Mouse (Mus musculus): ENCODE measurements around the gene 6330403K07Rik. TPM values are rescaled to one million over a fixed set of nuclear protein-coding genes. Genes with fewer than 3 reads are reported as not detected.

The 6330403K07Rik gene
- polyA plus RNA-seq, 1 experiment from 2014 or later: 82.8 TPM

GRCm38 (mm10) chr11:71028280-71028679 lies 5.0 kb downstream of the 6330403K07Rik start:
- Histone ChIP-seq H3K4me1 (ENCODE audit: control insufficient read depth, insufficient read depth, low read length) (no peaks in the 10 kb centered on the region; the same call in 1 of the 2 replicates), H3K27ac (replicated peaks; ENCODE audit: low read depth, low read length) (no peak overlapping the region), H3K4me3 (ENCODE audit: low read depth, low read length) (no peak overlapping the region), H3K36me3 (replicated peaks; ENCODE audit: control insufficient read depth, insufficient read depth, low read depth, low read length) (no peaks in the 10 kb centered on the region; the same call in 1 of the 2 replicates), H3K9ac (replicated peaks; ENCODE audit: low read length) (no peak overlapping the region), H3K9me3 (replicated peaks; ENCODE audit: control insufficient read depth, low read length) (no peaks in the 10 kb centered on the region), H3K4me2 (ENCODE audit: low read depth, low read length) (no peak overlapping the region), H3K27me3 (ENCODE audit: control insufficient read depth, insufficient read depth, low read length) (no peaks in the 10 kb centered on the region)
- DNase-seq (ENCODE audit: low spot score) (no peak), ATAC-seq (replicated peaks; ENCODE audit: insufficient number of reproducible peaks, low FRiP score, low TSS enrichment, low read depth) (no peak)
- whole genome bisulfite sequencing: 81% methylated on average over 3 of the region's 3 CpGs

GRCm38 (mm10) chr11:71019201-71020068 lies 13.9 kb downstream of the 6330403K07Rik start, which contains the start of the genes Mis12 and Derl2:
Mis12 (plus strand) TSS chr11:71019611.
Derl2 (minus strand) TSS chr11:71019841.
- WGBS: under 1% methylated on average over 68 of the region's 71 CpGs
- ATAC-seq (replicated peaks; ENCODE audit: insufficient number of reproducible peaks, low FRiP score, low TSS enrichment, low read depth) (peak; percentile 100), DNase-seq (ENCODE audit: low spot score) (peak; percentile 98)
- no peaks in the 10 kb centered on the region for H3K36me3 ChIP-seq (replicated peaks; ENCODE audit: control insufficient read depth, insufficient read depth, low read depth, low read length)
- H3K27me3 ChIP-seq (ENCODE audit: control insufficient read depth, insufficient read depth, low read length): no peaks in the 10 kb centered on the region
- peak within 1 kb of the TSS; percentile 87 for H3K4me3 ChIP-seq (ENCODE audit: low read depth, low read length)
- peak within 1 kb of the TSS; percentile 91 for H3K9ac ChIP-seq (replicated peaks; ENCODE audit: low read length)
- H3K4me1 ChIP-seq (ENCODE audit: control insufficient read depth, insufficient read depth, low read length): no peaks in the 10 kb centered on the region
- no peaks in the 10 kb centered on the region for H3K9me3 ChIP-seq (replicated peaks; ENCODE audit: control insufficient read depth, low read length)
- peak within 1 kb of the TSS; percentile 57 for H3K4me2 ChIP-seq (ENCODE audit: low read depth, low read length)
- H3K27ac ChIP-seq (replicated peaks; ENCODE audit: low read depth, low read length): peak within 1 kb of the TSS; percentile 80

- WGBS: 6% methylated on average over 28 of the region's 28 CpGs
Observed at GRCm38 (mm10) chr11:71018416-71019200, 14.7 kb downstream of the 6330403K07Rik start.

GRCm38 (mm10) chr11:71017051-71017450 lies 16.3 kb downstream of the 6330403K07Rik start:
- no peak for ATAC-seq (replicated peaks; ENCODE audit: insufficient number of reproducible peaks, low FRiP score, low TSS enrichment, low read depth)

More at GRCm38 (mm10) chr11:71018416-71019200, 14.7 kb downstream of the 6330403K07Rik start:
- no peaks in the 10 kb centered on the region for H3K27me3 ChIP-seq (ENCODE audit: control insufficient read depth, insufficient read depth, low read length)
- H3K9ac ChIP-seq (replicated peaks; ENCODE audit: low read length): peak overlapping the region; percentile 91
- no peaks in the 10 kb centered on the region for H3K4me1 ChIP-seq (ENCODE audit: control insufficient read depth, insufficient read depth, low read length)
- no peak; the same call in 1 of the 2 replicates for ATAC-seq (replicated peaks; ENCODE audit: insufficient number of reproducible peaks, low FRiP score, low TSS enrichment, low read depth)
- no peak overlapping the region; the same call in 1 of the 2 replicates for H3K27ac ChIP-seq (replicated peaks; ENCODE audit: low read depth, low read length)
- H3K4me3 ChIP-seq (ENCODE audit: low read depth, low read length): peak overlapping the region; percentile 87
- H3K36me3 ChIP-seq (replicated peaks; ENCODE audit: control insufficient read depth, insufficient read depth, low read depth, low read length): no peaks in the 10 kb centered on the region
- peak overlapping the region; percentile 34 for H3K4me2 ChIP-seq (ENCODE audit: low read depth, low read length)
- no peaks in the 10 kb centered on the region for H3K9me3 ChIP-seq (replicated peaks; ENCODE audit: control insufficient read depth, low read length)
- no peak for DNase-seq (ENCODE audit: low spot score)

GRCm38 (mm10) chr11:71012743-71013142 lies 20.6 kb downstream of the 6330403K07Rik start:
- 96% methylated on average over 7 of the region's 7 CpGs for WGBS
- no peaks in the 10 kb centered on the region for H3K9me3 ChIP-seq (replicated peaks; ENCODE audit: control insufficient read depth, low read length)
- H3K4me1 ChIP-seq (ENCODE audit: control insufficient read depth, insufficient read depth, low read length): no peaks in the 10 kb centered on the region
- no peak overlapping the region for H3K9ac ChIP-seq (replicated peaks; ENCODE audit: low read length)
- H3K4me3 ChIP-seq (ENCODE audit: low read depth, low read length): no peak overlapping the region
- peaks cover 3% of the 10 kb centered on the region for H3K36me3 ChIP-seq (replicated peaks; ENCODE audit: control insufficient read depth, insufficient read depth, low read depth, low read length)
- DNase-seq (ENCODE audit: low spot score): no peak
- H3K27me3 ChIP-seq (ENCODE audit: control insufficient read depth, insufficient read depth, low read length): no peaks in the 10 kb centered on the region
- no peak overlapping the region for H3K27ac ChIP-seq (replicated peaks; ENCODE audit: low read depth, low read length)
- H3K4me2 ChIP-seq (ENCODE audit: low read depth, low read length): no peak overlapping the region
- ATAC-seq (replicated peaks; ENCODE audit: insufficient number of reproducible peaks, low FRiP score, low TSS enrichment, low read depth): no peak

More at GRCm38 (mm10) chr11:71017051-71017450, 16.3 kb downstream of the 6330403K07Rik start:
- Histone ChIP-seq H3K9ac (replicated peaks; ENCODE audit: low read length) (no peak overlapping the region), H3K27me3 (ENCODE audit: control insufficient read depth, insufficient read depth, low read length) (no peaks in the 10 kb centered on the region), H3K9me3 (replicated peaks; ENCODE audit: control insufficient read depth, low read length) (no peaks in the 10 kb centered on the region), H3K4me1 (ENCODE audit: control insufficient read depth, insufficient read depth, low read length) (no peaks in the 10 kb centered on the region), H3K36me3 (replicated peaks; ENCODE audit: control insufficient read depth, insufficient read depth, low read depth, low read length) (peaks cover 3% of the 10 kb centered on the region), H3K4me2 (ENCODE audit: low read depth, low read length) (no peak overlapping the region), H3K27ac (replicated peaks; ENCODE audit: low read depth, low read length) (no peak overlapping the region), H3K4me3 (ENCODE audit: low read depth, low read length) (no peak overlapping the region)
- DNase-seq (ENCODE audit: low spot score): no peak
- 93% methylated on average over 1 of the region's 1 CpGs for WGBS

GRCm38 (mm10) chr11:71008321-71008720 lies 25.0 kb downstream of the 6330403K07Rik start:
- no peaks in the 10 kb centered on the region for H3K4me1 ChIP-seq (ENCODE audit: control insufficient read depth, insufficient read depth, low read length)
- H3K27me3 ChIP-seq (ENCODE audit: control insufficient read depth, insufficient read depth, low read length): no peaks in the 10 kb centered on the region
- H3K27ac ChIP-seq (replicated peaks; ENCODE audit: low read depth, low read length): no peak overlapping the region
- H3K4me3 ChIP-seq (ENCODE audit: low read depth, low read length): no peak overlapping the region
- no peak for ATAC-seq (replicated peaks; ENCODE audit: insufficient number of reproducible peaks, low FRiP score, low TSS enrichment, low read depth)
- WGBS: 95% methylated on average over 3 of the region's 3 CpGs
- H3K9ac ChIP-seq (replicated peaks; ENCODE audit: low read length): no peak overlapping the region
- DNase-seq (ENCODE audit: low spot score): no peak
- peaks cover 3% of the 10 kb centered on the region for H3K36me3 ChIP-seq (replicated peaks; ENCODE audit: control insufficient read depth, insufficient read depth, low read depth, low read length)
- no peak overlapping the region for H3K4me2 ChIP-seq (ENCODE audit: low read depth, low read length)
- H3K9me3 ChIP-seq (replicated peaks; ENCODE audit: control insufficient read depth, low read length): no peaks in the 10 kb centered on the region

- peaks cover 3% of the 10 kb centered on the region for H3K36me3 ChIP-seq (replicated peaks; ENCODE audit: control insufficient read depth, insufficient read depth, low read depth, low read length)
- DNase-seq (ENCODE audit: low spot score) (no peak), ATAC-seq (replicated peaks; ENCODE audit: insufficient number of reproducible peaks, low FRiP score, low TSS enrichment, low read depth) (no peak)
- H3K4me2 ChIP-seq (ENCODE audit: low read depth, low read length): no peak overlapping the region
- H3K4me1 ChIP-seq (ENCODE audit: control insufficient read depth, insufficient read depth, low read length): no peaks in the 10 kb centered on the region
- WGBS: 90% methylated on average over 7 of the region's 7 CpGs
- no peaks in the 10 kb centered on the region for H3K9me3 ChIP-seq (replicated peaks; ENCODE audit: control insufficient read depth, low read length)
- H3K4me3 ChIP-seq (ENCODE audit: low read depth, low read length): no peak overlapping the region
- H3K27ac ChIP-seq (replicated peaks; ENCODE audit: low read depth, low read length): no peak overlapping the region
- H3K9ac ChIP-seq (replicated peaks; ENCODE audit: low read length): no peak overlapping the region
- H3K27me3 ChIP-seq (ENCODE audit: control insufficient read depth, insufficient read depth, low read length): no peaks in the 10 kb centered on the region
Observed at GRCm38 (mm10) chr11:71007831-71008230, 25.5 kb downstream of the 6330403K07Rik start.

Measured in embryonic facial prominence, embryonic 11.5 days (tissue).